Mouse (Mus musculus) lung, postnatal 0 days (tissue): ENCODE measurements around the gene Prss46.

Experiments used
- CTCF ChIP-seq: IDR thresholded peaks from 2 replicates; pipeline ENCODE4 v1.5.1; 2016; ENCODE audit warnings: antibody characterized with exemption, mild to moderate bottlenecking
- EP300 ChIP-seq: IDR thresholded peaks from 2 replicates; pipeline ENCODE4 v1.6.1; 2016; ENCODE audit warnings: antibody characterized with exemption, mild to moderate bottlenecking, control low read depth

DNA sequence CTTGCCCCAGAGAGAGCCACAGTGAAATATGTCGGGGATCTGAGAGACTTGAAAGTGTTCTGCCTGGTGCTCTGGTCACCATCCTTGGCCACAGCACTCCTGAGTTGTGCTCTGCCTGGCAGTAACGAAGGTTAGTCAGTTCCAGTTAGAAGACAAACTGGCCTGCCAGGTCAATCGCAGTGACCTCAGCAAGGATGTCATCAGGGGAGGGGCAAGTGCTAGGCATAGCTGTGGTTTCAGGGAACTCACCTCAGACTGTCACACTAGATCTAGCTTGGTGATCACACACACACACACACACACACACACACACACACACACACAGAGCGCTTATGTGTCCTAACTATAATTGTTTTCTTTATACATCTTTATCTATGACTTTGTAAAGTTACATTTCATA lies 41.0 kb upstream of the Prss46 start:
- TF ChIP-seq CTCF (no peak), EP300 (no peak)
